Mouse (Mus musculus): ENCODE measurements at regions not wholly inside any gene's neighbourhood (a gene's known extent, or its start where the extent isn't known, plus 50 kb on each side); places are given as distances from the start of the nearest gene placed in this dataset.

- TF ChIP-seq POLR2A (IDR thresholded peaks at IDR 0.05; ENCODE audit: control insufficient read depth, low read depth, low read length) (no peak), CTCF (IDR thresholded peaks at IDR 0.05; ENCODE audit: control insufficient read depth, insufficient read depth, insufficient replicate concordance, low read depth, low read length) (no peak)
Measured at GRCm38 (mm10) chr2:128284822-128285421, 159.1 kb downstream of the Bcl2l11 start.
